Mouse (Mus musculus) erythroblast, embryonic 14.5 days (primary cell): ENCODE data around the gene Mocs3.

Experiments used
- GATA1 ChIP-seq: IDR thresholded peaks from 2 replicates; pipeline ENCODE4 v1.6.1; 2012; ENCODE audit warnings: low read length, inconsistent platforms, mixed read lengths
- TAL1 ChIP-seq: IDR thresholded peaks from 3 replicates; pipeline ENCODE4 v1.6.1; 2012; ENCODE audit warnings: low read length, inconsistent platforms, mixed read lengths

GRCm38 (mm10) chr2:168248167-168248855, 17.9 kb downstream of the Mocs3 start:
- no peak for TF ChIP-seq GATA1
- no peak for TF ChIP-seq TAL1
